Mouse (Mus musculus) C2C12 (cell line): Measurements from ENCODE around the gene Rilp.

ENCODE experiments used
- CTCF ChIP-seq: IDR thresholded peaks from one replicate; pipeline ENCODE4 v1.5.1; 2011; ENCODE audit not compliant: control insufficient read depth, insufficient read depth, insufficient read length
- MAX ChIP-seq: IDR thresholded peaks from one replicate; pipeline ENCODE4 v1.6.1; 2011; ENCODE audit warnings: mild to moderate bottlenecking, control low read depth
- MYOD1 ChIP-seq: IDR thresholded peaks from one replicate; pipeline ENCODE4 v1.6.1; 2011; ENCODE audit warnings: low read depth; ENCODE audit not compliant: control insufficient read depth, insufficient read length
- USF1 ChIP-seq: IDR thresholded peaks from one replicate; pipeline ENCODE4 v1.6.1; 2011; ENCODE audit warnings: low read depth, mild to moderate bottlenecking, control low read depth, moderate library complexity

DNA sequence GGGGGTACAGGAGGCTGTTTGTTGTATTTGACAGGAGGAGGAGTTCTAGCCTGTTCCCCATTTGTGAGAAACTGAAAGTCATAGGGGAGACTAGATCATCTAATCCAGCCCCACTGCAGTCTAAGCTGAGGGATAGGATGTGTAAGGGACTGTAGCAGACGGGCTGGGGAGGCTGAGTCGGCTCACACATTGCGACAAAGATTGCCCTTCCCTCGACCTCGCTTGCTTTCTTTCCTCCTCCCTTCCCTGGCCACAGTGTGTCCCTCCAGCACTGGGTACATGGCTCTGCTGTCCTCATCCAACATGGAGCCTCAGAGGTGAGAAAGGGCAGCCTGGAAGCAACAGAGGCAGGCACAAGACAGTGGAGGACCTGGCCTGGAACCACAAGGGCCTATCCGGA is 44.8 kb upstream of the Rilp start:
- TF ChIP-seq CTCF = no peak
- TF ChIP-seq MAX = no peak
- TF ChIP-seq USF1 = no peak
- no peak for TF ChIP-seq MYOD1
